Mouse (Mus musculus) intestine, postnatal 0 days (tissue): ENCODE measurements at regions not wholly inside any gene's neighbourhood (a gene's known extent, or its start where the extent isn't known, plus 50 kb on each side); places are given as distances from the start of the nearest gene placed in this dataset.

ENCODE experiments used
- ATAC-seq: fragments of 200-750 bp; cut with Nextera tagmentation; 2 replicates; pipeline ENCODE4 v1.8.0; 2017; ENCODE audit warnings: mild to moderate bottlenecking, moderate TSS enrichment, moderate library complexity
- H3K27ac ChIP-seq: fragments of 300-500 bp; sonication (generic); 2 replicates; pipeline ENCODE4 v1.5.1; 2014; ENCODE audit warnings: mild to moderate bottlenecking, low read depth, low read length, moderate library complexity
- H3K27me3 ChIP-seq: fragments of 300-500 bp; sonication (generic); replicated peaks from 2 replicates; pipeline ENCODE4 v1.6.1; 2014; ENCODE audit warnings: low read length, mixed read lengths; ENCODE audit not compliant: control insufficient read depth, insufficient read depth
- H3K36me3 ChIP-seq: fragments of 300-500 bp; sonication (generic); 2 replicates; pipeline ENCODE4 v1.6.1; 2014; ENCODE audit warnings: mild to moderate bottlenecking, moderate library complexity; ENCODE audit not compliant: control insufficient read depth, insufficient read depth
- H3K4me1 ChIP-seq: fragments of 300-500 bp; sonication (generic); replicated peaks from 2 replicates; pipeline ENCODE4 v1.6.1; 2014; ENCODE audit warnings: antibody characterized with exemption, low read length, mixed read lengths; ENCODE audit not compliant: control insufficient read depth, insufficient read depth
- H3K4me2 ChIP-seq: fragments of 300-500 bp; sonication (generic); replicated peaks from 2 replicates; pipeline ENCODE4 v1.6.1; 2014; ENCODE audit warnings: low read depth, mild to moderate bottlenecking, moderate library complexity
- H3K4me3 ChIP-seq: fragments of 300-500 bp; sonication (generic); 2 replicates; pipeline ENCODE4 v1.5.1; 2014; ENCODE audit warnings: low read depth, low read length
- H3K9ac ChIP-seq: fragments of 300-500 bp; sonication (generic); 2 replicates; pipeline ENCODE4 v1.6.1; 2014; ENCODE audit warnings: mild to moderate bottlenecking, low read depth, low read length
- H3K9me3 ChIP-seq: fragments of 300-500 bp; sonication (generic); 2 replicates; pipeline ENCODE4 v1.6.1; 2016; ENCODE audit warnings: mixed run types; ENCODE audit not compliant: control insufficient read depth
- CTCF ChIP-seq: sonication (generic); IDR thresholded peaks from 2 replicates; pipeline ENCODE4 v1.5.1; 2016; ENCODE audit warnings: low read depth, mild to moderate bottlenecking, control low read depth, antibody characterized with exemption, moderate library complexity
- WGBS: fragments of 180-500 bp; shearing (Covaris S2); extraction: QIAGEN DNeasy Blood & Tissue Kit; methylation state at CpG from one replicate; pipeline ENCODE4 v1.1.7; 2014; 5-methylcytosine and 5-hydroxymethylcytosine counted together

DNA sequence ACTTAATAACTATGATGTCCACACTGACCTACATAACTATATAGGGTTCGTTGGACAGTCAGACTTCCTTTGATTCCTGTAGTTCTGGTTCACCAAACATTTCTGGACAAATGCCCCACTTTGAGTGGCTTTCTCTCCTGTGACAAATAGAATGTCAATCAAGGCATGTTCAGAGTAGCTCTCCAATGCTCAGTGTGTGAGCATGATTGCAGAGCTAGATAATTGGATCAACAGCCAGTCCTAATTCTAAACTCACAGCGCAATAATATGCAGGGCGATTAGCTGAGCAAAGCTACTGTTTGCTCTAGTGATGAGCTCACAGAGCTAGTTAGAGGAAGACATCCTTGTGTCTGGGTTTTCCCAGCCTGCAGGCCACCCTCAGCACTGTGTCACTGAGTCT lies 692.1 kb downstream of the Tmem132b start:
- Histone ChIP-seq H3K27me3 (no peaks in the 10 kb centered on the region), H3K9ac (no peak overlapping the region), H3K36me3 (no peaks in the 10 kb centered on the region), H3K27ac (no peak overlapping the region), H3K4me3 (no peak overlapping the region), H3K9me3 (no peaks in the 10 kb centered on the region), H3K4me1 (no peaks in the 10 kb centered on the region), H3K4me2 (no peak overlapping the region)
- TF ChIP-seq CTCF: no peak
- 80% methylated on average over 3 of the region's 3 CpGs for WGBS
- no peak for ATAC-seq

DNA sequence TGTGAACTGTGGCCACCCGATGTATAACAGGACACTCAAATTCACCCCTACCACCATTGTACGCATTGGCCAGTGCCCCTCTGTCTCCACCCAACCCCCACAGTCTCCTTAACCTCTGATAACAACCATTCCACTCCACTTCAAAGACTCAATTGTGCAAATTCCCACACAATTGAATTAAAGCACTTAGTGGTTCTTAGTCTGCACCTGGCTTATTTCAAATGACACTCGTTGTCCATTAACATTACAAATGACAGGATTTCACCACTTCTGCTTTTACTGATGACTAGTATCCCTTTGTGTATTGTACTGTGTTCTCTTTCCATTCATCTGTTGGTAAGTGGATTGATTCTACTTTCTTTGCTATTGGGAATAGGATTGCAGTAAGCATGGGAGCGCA lies 699.2 kb downstream of the Tmem132b start:
- H3K4me3 ChIP-seq: no peak overlapping the region
- 71% methylated on average over 4 of the region's 4 CpGs for WGBS
- H3K9ac ChIP-seq: no peak overlapping the region
- H3K27ac ChIP-seq: no peak overlapping the region
- H3K4me1 ChIP-seq: no peaks in the 10 kb centered on the region
- no peak for TF ChIP-seq CTCF
- ATAC-seq: no peak
- H3K27me3 ChIP-seq: no peaks in the 10 kb centered on the region
- H3K36me3 ChIP-seq: no peaks in the 10 kb centered on the region
- no peaks in the 10 kb centered on the region for H3K9me3 ChIP-seq
- no peak overlapping the region for H3K4me2 ChIP-seq

DNA sequence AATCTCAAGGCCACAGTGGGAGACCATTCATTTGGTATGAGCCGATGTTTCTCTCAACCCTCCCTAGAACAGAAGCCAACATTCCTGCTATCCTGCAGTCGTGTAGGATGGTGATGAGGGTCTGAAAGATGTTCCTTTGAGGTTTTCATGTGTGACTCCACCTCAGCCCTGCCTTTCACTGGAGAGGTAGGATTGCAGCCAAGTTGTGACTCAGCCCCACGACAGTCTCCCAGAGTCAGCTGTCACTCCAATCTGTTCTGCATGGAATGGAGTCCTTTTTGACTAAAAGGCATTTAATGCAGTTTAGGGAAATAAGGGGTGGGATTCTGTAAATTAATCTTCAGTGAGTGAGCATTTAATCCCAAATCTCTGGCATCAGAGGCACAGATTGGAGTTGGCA lies 706.5 kb downstream of the Tmem132b start:
- H3K36me3 ChIP-seq: no peaks in the 10 kb centered on the region
- no peaks in the 10 kb centered on the region for H3K4me1 ChIP-seq
- H3K4me3 ChIP-seq: no peak overlapping the region
- TF ChIP-seq CTCF: no peak
- no peak overlapping the region for H3K4me2 ChIP-seq
- no peak for ATAC-seq
- H3K9me3 ChIP-seq: no peaks in the 10 kb centered on the region
- WGBS: 74% methylated on average over 3 of the region's 3 CpGs
- H3K9ac ChIP-seq: no peak overlapping the region
- H3K27ac ChIP-seq: no peak overlapping the region
- no peaks in the 10 kb centered on the region for H3K27me3 ChIP-seq

DNA sequence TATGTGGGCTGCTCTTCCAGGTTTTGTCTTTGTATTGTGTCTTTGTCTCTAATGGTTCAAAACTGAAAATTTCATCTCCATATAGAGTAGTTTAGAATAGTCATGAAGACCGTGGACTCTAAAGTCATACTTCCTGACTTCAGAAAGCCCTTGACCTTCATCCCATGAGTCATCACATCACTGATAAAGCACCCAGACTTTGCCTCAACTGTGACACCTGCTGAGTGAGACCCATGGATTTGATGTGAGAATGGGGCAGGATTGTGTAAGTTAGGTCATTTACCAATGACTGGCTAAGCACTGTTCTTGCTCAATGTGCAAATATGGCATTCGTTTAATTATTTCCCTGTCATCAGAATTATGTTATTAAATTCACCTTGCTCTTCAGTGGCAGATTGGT lies 714.2 kb downstream of the Tmem132b start:
- ATAC-seq: peak; percentile 77
- no peak overlapping the region for H3K4me2 ChIP-seq
- TF ChIP-seq CTCF: no peak
- no peaks in the 10 kb centered on the region for H3K4me1 ChIP-seq
- no peak overlapping the region for H3K27ac ChIP-seq
- no peaks in the 10 kb centered on the region for H3K36me3 ChIP-seq
- no peak overlapping the region for H3K9ac ChIP-seq
- H3K27me3 ChIP-seq: no peaks in the 10 kb centered on the region
- H3K4me3 ChIP-seq: no peak overlapping the region
- WGBS: 40% methylated on average over 2 of the region's 2 CpGs
- no peaks in the 10 kb centered on the region for H3K9me3 ChIP-seq

DNA sequence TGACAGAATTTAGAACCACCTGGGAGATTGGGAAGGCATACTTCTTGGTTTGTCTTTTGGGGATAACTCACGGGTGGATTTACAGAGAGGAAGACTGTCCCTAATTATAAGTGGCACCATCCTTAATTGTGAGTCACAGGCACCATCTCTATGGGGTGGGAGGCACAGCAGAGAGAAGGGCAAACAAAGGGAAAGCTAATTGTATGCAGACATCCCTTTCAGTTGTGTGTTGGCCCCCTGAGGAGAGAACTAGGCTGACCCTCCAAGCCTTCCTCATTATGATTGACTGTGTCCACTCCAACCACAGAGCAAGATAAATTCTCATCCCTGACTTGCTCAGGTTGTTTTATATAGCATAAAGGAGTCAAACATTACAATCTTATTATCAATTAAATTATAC lies 718.8 kb downstream of the Tmem132b start:
- Histone ChIP-seq H3K9me3 (no peaks in the 10 kb centered on the region), H3K4me3 (no peak overlapping the region), H3K4me2 (no peak overlapping the region), H3K36me3 (no peaks in the 10 kb centered on the region), H3K27me3 (no peaks in the 10 kb centered on the region), H3K27ac (no peak overlapping the region), H3K4me1 (no peaks in the 10 kb centered on the region), H3K9ac (no peak overlapping the region)
- WGBS: 60% methylated on average over 1 of the region's 1 CpGs
- no peak for TF ChIP-seq CTCF
- no peak for ATAC-seq

DNA sequence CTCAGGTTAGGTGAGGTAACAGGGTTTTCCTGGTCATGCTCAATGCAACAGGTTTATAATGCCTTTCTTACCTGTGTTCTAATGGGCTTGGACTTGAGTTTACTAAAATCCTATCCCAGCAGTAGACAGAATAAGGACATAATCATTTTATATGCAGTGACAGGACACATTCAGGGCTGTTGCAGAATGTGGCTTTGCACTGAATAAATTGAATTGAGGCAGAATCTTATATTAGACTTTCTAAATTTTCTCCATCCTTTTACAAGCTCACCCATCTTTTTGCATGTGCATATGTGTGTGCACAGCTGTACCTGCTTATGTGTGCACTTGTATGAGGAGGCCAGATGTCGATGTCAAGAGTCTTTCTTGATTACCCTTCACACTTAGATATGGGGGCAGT lies 723.1 kb downstream of the Tmem132b start:
- no peak overlapping the region for H3K4me2 ChIP-seq
- no peak overlapping the region for H3K27ac ChIP-seq
- no peak for ATAC-seq
- no peak for TF ChIP-seq CTCF
- no peaks in the 10 kb centered on the region for H3K36me3 ChIP-seq
- WGBS: 75% methylated on average over 1 of the region's 1 CpGs
- H3K27me3 ChIP-seq: no peaks in the 10 kb centered on the region
- H3K4me1 ChIP-seq: no peaks in the 10 kb centered on the region
- H3K4me3 ChIP-seq: no peak overlapping the region
- H3K9me3 ChIP-seq: 0 out of 2 replicates have a peak, but pooled peaks cover 4% of the 10 kb centered on the region
- no peak overlapping the region for H3K9ac ChIP-seq

DNA sequence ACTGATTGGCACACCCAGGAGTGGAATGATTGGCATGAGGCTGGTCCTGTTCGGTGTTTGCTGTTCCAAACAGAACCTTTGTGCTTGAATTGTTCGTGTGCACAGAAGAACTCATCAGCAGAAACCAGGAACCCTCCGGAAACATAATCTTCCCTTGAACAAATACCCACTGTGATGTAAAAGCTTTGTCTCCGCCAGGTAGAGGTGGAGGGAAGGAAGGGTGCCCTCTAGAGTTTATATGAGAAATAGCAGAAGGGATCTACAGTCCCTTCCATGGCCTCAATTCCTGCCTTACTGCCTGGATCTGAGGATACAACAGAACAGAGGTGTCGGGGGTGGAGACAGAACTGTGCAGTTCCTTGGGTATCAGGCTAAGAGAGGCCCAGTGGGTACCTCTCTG lies 726.3 kb downstream of the Tmem132b start:
- 0 out of 2 replicates have a peak, but pooled peaks cover 4% of the 10 kb centered on the region for H3K9me3 ChIP-seq
- no peak overlapping the region for H3K4me3 ChIP-seq
- no peaks in the 10 kb centered on the region for H3K4me1 ChIP-seq
- no peak for ATAC-seq
- no peak overlapping the region for H3K27ac ChIP-seq
- H3K27me3 ChIP-seq: no peaks in the 10 kb centered on the region
- 51% methylated on average over 5 of the region's 5 CpGs for WGBS
- peak; percentile 38 for TF ChIP-seq CTCF
- no peak overlapping the region for H3K4me2 ChIP-seq
- no peak overlapping the region for H3K9ac ChIP-seq
- H3K36me3 ChIP-seq: no peaks in the 10 kb centered on the region
